Mouse (Mus musculus) large intestine, adult 2 months (tissue): Measurements from ENCODE around the gene Gm8909. TPM values are rescaled to one million over a fixed set of nuclear protein-coding genes. Genes with fewer than 3 reads are reported as not detected.
A peak's percentile ranks its signal among the peaks of the same experiment; 100 is the strongest.
"Not testable (repeated sequence)": the region's sequence is repeated elsewhere in the genome, so short reads cannot be mapped to it uniquely, and the experiment has no call there.

ENCODE experiments used
- DNase-seq: peaks from one replicate; pipeline ENCODE4 v3.0.0-alpha.2; 2012; ENCODE audit warnings: low read depth, low spot score
- WGBS: fragments of 180-500 bp; shearing (Covaris S2); methylation state at CpG from one replicate; pipeline ENCODE4 v1.1.7; 2018; 5-methylcytosine and 5-hydroxymethylcytosine counted together
- polyA plus RNA-seq: library from polyadenylated mRNA; depleted of rRNA; stranded (reverse); fragments of >200 nt; gene quantifications from 2 replicates; pipeline ENCODE4 v1.2.3, GENCODE M21; 2012; rRNA removed

Gm8909 gene
- polyA plus RNA-seq: 58.6 and 119 TPM in 2 replicates

DNA sequence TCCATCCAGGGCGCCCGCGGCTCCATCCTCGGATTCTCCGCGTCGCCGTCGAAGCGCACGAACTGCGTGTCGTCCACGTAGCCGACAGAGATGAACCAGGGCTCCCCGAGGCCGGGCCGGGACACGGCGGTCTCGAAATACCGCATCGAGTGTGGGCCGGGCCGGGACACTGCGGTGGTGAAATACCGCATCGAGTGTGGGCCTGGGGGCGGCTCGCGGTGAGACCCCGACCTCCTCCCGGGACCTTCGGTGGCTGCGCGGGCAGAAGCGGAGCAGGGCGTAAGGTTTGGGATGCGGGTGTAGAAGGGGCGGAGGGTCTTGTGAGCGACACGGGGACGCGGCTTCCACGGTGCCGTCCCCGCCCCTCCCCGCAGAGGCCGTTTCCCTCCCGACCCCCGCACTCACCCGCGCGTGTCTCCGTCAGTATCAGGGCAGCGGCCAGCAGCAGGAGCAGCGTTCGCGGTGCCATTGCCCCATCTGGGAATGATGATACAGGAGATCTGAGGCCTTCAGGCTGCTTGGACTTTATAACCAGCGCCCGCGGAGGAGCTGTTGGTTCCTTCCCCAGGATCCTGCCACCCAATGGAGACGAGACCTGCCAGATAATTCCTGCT lies at the start of gene Gm8909:
Gm8909 (minus strand) TSS at position 499 of the 614 bp plus-strand sequence.
- no peak for DNase-seq
- WGBS: 3% methylated on average over 63 of the region's 63 CpGs

DNA sequence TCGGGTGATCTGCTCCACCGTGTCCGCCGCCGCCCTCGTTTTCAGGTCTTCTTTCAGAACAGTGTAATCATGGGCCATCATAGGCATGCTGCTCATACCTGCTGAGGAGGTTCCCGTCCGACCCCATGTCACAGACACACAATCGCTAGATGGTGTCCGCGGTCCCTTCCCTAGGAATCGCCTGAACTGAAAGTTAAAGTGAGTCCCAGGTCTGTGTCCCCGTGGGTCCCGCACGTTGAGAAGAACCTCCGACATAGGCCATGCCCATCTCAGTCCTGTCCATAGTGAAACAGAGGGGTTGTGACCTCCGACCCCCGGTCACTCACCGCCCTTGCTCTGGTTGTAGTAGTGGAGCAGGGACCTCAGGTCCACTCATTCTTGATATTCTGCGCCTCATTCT lies 47.2 kb upstream of the Gm8909 start:
- 7% methylated on average over 20 of the region's 20 CpGs for WGBS
- no peak for DNase-seq

- DNase-seq: no peak
Measured at GRCm38 (mm10) chr17:36206846-36207245, 38.5 kb upstream of the Gm8909 start.

DNA sequence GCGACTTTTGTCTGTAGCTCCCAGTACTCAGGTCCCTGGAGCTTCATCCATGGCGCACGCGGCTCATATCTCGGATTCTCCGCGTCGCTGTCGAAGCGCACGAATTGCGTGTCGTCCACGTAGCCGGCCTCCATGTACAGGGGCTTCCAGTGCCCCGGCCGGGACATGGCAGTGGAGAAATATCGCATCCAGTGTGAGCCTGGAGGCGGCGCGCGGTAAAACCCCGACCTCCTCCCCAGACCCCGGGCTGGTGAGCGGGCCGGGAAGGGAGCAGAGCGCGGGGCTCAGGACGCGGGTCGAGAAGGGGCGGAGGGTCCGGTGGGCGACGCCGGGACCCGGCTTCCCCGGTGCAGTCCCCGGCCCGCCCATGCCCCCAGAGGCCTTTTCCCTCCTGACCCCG lies 37.5 kb upstream of the Gm8909 start:
- DNase-seq: no peak
- 1% methylated on average over 41 of the region's 41 CpGs for WGBS

DNA sequence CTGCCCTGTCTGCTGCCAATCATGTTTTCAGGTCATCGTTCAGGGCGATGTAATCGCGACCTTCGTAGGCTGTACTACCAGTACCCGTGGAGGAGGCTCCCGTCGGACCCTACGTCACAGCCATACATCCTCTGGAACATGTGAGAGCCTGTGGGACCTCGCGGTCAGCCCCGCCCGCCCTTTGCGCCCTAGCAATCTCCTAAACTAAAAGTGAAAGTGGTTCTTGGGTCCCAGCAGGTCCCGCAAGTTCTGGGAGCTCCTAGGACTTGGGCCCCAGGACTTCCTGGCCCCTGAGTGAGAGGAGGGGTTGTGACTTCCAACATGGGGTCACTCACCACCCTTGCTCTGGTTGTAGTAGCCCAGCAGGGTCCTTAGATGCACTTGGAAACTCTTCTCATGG lies 37.1 kb upstream of the Gm8909 start:
- 0% methylated on average over 15 of the region's 15 CpGs for WGBS
- DNase-seq: no peak

DNA sequence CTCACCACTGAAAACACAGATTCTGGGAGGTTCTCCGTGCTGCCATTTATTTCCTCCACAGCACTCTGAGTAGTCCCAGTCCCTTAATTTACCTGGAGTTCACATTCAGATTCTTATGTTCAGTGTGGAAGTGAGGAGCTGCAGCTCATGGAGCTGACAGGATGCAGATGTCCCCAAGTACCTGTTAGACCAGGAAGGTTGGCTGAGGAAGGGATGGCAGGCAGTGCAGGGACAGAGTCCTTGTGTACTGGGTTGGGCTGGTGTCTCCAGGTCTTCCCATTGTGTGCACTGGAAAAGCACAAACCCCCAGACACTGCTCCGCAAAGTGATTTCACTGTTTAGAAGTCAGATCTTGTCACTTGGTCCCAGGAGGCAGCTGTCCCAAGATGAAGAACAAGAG lies 33.5 kb upstream of the Gm8909 start:
- WGBS: 92% methylated on average over 2 of the region's 2 CpGs
- no peak for DNase-seq

DNA sequence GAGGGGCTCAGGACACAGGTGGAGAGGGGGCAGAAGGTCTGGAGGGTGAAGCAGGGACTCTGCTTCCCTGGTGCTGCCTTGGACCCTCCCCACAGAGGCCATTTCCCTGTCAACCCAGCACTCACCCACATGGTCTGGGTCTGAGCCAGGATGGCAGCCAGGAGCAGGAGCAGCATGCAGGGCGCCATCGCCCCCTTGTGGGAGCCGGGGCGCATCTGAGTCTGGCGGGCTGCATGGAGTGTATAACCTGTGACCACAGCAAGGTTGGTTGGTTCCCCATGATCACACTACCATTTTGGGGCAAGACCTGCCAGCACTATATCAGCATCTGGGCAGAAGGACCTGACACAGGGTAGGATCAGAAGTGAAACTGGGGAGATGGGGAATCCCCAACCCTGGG lies 30.0 kb upstream of the Gm8909 start:
- 27% methylated on average over 5 of the region's 5 CpGs for WGBS
- DNase-seq: no peak

GRCm38 (mm10) chr17:36194471-36194870 lies 26.1 kb upstream of the Gm8909 start:
- WGBS: 65% methylated on average over 6 of the region's 6 CpGs
- no peak for DNase-seq

- peak; percentile 78 for DNase-seq
- whole genome bisulfite sequencing: 25% methylated on average over 8 of the region's 8 CpGs
Measured at GRCm38 (mm10) chr17:36193546-36194141, 25.3 kb upstream of the Gm8909 start.

- 13% methylated on average over 2 of the region's 2 CpGs for WGBS
- no peak for DNase-seq
Measured at GRCm38 (mm10) chr17:36192371-36192770, 24.0 kb upstream of the Gm8909 start.

- WGBS: 37% methylated on average over 2 of the region's 2 CpGs
- DNase-seq: no peak
Measured at GRCm38 (mm10) chr17:36190169-36190507, 21.8 kb upstream of the Gm8909 start, which contains the start of gene H2-T3. Gene H2-T3, minus strand, starts transcription at chr17:36190287.

GRCm38 (mm10) chr17:36189491-36190168 lies 21.3 kb upstream of the Gm8909 start:
- WGBS: 29% methylated on average over 18 of the region's 18 CpGs
- DNase-seq: no peak

DNA sequence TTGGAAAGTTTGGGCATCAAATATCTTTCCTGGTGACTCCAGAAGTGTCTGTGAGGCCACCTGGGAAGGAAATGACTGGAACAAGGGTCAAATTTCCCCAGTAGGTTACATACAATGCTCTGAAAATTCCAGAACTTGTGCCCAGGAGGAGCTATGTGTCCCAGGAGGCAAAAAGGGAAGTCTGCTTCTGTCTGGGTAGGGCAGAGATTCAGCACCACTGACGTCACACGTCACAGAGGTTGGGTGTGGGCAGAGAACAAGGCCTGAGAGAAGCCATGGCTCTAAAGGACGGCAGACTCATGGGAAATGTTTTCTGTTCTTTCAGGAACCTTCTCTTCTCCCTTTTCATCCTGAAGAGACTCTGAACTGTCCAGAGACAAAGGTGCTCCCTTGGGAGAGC lies 19.2 kb upstream of the Gm8909 start:
- DNase-seq: no peak
- 50% methylated on average over 3 of the region's 3 CpGs for WGBS

GRCm38 (mm10) chr17:36182212-36182611 lies 13.9 kb upstream of the Gm8909 start:
- WGBS: 46% methylated on average over 12 of the region's 12 CpGs
- DNase-seq: no peak

GRCm38 (mm10) chr17:36179446-36179845 lies 11.1 kb upstream of the Gm8909 start:
- 19% methylated on average over 10 of the region's 10 CpGs for WGBS
- DNase-seq: not testable (repeated sequence)

DNA sequence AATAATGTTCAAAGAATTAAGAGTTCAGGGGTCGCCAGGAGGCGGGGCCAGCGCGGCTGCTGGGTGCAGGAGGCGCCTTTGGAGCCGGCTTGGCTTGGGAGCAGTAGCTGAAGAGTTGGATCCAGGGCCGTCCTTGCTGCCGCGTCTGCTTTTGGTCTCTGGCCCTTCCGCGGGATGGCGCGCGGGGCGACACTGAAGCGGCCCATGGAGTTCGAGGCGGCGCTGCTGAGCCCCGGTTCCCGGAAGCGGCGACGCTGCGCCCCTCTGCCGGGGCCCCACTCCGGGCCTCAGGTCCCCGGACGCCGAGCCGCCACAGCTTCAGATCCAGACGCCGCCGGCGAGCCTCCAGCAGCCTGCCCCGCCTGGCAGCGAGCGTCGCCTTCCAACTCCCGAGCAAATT lies 10.6 kb upstream of the Gm8909 start:
- 1% methylated on average over 40 of the region's 40 CpGs for WGBS
- DNase-seq: not testable (repeated sequence)

GRCm38 (mm10) chr17:36176132-36176531 lies 7.8 kb upstream of the Gm8909 start:
- not testable (repeated sequence) for DNase-seq
- no CpG with 5 or more reads among the region's 2 CpGs for WGBS

- WGBS: 54% methylated on average over 1 of the region's 1 CpGs
- no peak for DNase-seq
Measured at GRCm38 (mm10) chr17:36170287-36170814, 2.0 kb upstream of the Gm8909 start.

- DNase-seq: no peak
Measured at GRCm38 (mm10) chr17:36169753-36170152, 1.4 kb upstream of the Gm8909 start.

DNA sequence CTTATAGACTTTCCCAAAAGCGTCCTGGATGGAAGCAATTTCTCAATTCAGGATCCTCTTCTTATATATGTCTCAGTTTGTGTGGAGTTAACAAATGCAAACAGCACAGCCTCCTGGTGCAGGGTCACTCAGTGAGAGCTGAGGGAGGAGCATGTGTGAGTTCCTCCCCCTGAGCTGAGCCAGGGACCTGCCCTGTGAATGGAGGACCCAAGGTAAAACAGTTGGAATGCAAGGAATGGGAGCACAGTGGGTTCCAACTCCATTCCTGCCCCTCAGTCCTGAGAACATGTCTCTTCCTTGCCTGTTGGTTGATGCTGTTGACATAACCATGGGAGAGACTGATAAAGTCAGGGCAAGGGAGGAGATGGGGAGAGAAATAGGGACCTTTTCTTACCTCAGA lies 757 bp upstream of the Gm8909 start:
- 62% methylated on average over 1 of the region's 1 CpGs for WGBS
- not testable (repeated sequence) for DNase-seq
